Mouse (Mus musculus) frontal cortex, postnatal 10 days (tissue): Measurements from ENCODE around the gene Fam71e2.

Experiments
- DNase-seq, 2 experiments: peaks; one replicate each; pipeline ENCODE4 v3.0.0; 2022; ENCODE audit warnings: low spot score in 2 of 2, mixed read lengths in 1 of 2

The Fam71e2 gene

DNA sequence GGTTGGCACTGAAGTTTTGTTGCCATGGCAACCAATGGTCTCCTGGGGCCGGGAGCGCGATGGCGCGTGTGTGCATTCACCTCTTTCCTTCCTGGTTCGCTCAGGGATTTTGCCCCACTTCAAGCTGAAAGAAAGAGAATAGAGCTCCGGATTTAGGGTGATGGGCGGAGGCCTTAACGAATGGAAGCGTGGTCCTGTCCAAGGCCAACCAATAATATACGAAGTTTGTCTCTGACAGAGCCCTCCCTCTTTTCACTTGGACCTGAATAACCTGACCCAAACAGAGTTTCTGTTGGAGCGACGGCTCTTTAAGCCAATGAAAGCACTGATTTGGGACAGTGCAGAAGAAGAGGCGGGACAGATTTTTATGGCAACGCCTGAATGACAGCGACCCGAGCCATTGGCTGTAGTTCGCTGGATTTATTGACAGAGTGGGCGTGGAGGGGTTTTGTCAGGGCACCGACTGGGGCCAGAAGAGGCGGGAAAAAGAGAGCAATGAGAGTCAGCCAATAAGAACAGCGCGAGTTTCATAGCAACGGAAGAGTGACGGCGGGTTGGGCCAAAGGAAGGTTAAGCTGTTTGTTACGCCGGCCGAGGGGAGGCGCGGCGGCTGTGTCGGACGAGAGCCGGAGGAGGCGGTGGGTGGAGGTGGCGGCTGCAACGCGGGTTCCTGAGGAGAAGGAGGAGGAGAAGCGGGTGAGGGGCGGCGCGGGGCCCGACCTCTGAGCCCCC is 31.4 kb downstream of the Fam71e2 start, which contains the start of gene Kmt5c:
TSS of gene Kmt5c (plus strand) at position 572 of the 732 bp plus-strand sequence.
- DNase-seq, result peak; percentile 99

DNA sequence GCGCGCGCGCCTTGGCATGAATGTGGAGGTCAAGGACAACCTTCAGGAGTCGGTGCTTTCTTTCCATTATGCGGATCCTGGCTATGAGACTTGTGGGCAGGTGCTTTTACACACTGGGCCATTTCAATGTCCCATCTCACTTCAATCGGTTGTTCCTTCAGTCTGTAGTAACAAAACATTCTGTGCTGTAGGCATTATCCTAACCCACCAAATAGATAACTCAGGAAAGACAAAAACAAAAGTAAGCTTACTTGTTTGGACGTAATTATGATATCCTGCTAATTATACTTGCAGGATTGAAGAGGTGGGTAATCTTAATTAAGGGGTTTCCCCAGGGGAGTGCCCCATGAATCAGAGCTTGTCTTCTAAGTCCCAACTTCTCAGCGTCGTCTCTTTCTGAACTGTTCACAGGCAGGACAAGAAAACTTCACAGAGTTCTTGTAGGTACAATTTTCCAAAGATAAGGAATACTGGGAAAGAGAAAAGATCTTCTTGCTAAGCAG is 32.0 kb downstream of the Fam71e2 start:
- DNase-seq, result no peak

DNA sequence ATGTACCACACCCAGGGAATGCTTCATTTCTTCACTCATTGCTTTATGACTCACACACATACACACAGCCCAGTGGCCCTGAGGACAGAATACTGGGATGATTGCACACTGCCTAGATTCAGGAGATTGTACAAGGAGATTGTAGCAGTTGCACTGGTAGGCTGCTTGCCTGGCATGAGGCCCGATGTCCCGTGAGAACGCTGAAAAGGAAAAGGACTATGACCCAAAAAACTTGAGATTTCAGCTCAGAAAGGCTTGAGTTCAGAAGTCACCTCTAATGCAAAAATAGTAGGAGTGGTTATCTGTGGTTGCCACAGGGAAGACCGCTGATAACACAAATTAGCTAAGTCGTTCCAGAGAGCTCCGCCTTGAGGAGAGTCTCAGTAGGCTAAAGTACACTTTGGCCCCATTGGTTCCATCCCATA is 38.1 kb downstream of the Fam71e2 start:
- DNase-seq, result no peak

DNA sequence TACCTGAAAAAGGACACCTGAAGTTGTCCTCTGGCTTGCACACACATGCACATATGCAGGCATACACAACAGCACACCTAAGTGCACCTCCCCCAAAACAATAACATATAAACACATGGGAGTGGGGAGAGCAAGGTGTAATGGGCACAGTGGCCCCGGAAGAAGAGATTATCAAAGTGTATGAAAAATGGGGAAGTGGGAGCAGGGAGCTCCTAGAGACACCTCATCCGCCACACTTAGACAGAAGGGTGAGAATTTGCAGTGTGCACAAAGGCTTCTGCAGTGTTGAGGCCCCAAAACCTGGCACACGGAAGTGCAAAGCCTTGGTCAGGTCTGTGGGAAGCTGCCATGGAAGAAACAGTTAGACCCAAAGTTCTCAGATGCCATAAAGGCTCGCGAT is 40.0 kb downstream of the Fam71e2 start:
- DNase-seq, result no peak

DNA sequence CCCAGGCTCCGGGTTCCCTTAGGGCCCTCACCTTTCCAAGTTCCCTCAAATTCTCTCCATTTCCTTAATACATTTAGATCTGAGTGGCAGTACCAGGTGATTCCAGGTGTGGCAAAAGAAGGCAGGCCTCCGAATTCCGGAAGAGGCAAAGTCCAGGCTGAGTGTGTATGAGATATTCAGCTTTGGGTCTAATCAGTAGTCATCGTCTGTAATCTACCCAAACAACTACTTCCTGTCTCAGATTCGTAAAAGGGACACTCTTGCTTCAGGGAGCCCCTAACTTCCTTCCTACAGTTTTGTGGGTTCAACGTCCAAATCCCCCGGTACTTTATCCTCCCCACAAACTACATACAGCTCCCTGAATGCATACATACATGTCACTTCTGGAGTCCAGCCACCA is 45.9 kb downstream of the Fam71e2 start, which contains the start of gene Tmem150b:
TSS of gene Tmem150b (minus strand) at position 81 of the 400 bp plus-strand sequence.
- DNase-seq, result no peak

DNA sequence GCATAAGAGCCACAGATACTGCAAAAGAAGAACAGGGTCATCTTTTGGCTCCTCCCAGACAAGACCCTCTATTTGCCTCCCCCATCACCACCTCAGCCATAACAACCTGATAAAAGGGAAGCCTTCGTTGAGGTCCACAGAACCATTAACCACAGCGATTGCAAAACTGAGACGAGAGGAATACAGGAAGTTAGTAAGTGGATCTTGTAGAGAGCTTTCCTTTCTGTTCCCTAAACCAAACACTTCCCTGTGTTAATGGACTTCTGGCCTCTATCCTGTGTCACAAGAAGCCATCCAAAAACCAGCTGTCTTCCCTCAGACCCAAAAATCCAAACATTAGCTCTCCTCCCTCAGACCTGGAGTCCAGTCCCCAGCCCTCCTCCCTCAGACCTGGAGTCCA is 46.7 kb downstream of the Fam71e2 start:
- DNase-seq, result no peak

DNA sequence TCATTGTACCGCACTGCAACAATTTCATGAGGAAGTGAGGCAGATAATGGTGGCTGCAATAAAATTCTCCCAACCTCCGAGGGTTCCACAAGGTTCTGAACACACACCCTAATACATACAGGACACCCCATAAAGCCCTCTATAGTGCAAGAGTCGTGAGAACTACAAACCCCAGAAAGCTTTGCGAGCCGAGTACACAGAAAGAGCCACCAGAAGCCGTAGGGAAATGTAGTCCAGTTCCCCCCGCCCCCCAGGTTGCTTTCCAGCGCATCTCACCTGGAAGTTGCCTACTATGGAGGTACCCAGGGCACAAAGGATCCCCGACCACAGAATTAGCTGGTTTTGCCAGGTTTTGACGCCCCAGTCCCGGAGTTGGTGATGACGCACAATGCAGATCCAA is 47.6 kb downstream of the Fam71e2 start:
- no peak for DNase-seq

DNA sequence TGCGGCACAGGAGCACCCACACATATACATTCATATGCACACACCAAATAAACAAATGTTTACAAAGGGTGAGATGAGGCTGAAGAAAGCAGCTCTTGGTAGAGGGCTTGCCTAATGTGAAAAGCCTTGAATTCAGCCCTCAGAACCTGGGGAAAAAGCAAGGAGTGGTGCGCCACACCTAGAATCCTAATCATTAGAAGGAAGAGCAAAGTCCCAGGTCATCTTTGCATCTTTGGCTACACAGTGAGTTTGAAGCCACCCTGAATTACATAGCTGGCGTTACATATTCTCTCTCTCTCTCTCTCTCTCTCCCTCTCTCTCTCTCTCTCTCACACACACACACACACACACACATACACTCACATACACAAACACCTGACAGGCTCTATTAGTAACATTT is 51.8 kb downstream of the Fam71e2 start:
- DNase-seq, result no peak

DNA sequence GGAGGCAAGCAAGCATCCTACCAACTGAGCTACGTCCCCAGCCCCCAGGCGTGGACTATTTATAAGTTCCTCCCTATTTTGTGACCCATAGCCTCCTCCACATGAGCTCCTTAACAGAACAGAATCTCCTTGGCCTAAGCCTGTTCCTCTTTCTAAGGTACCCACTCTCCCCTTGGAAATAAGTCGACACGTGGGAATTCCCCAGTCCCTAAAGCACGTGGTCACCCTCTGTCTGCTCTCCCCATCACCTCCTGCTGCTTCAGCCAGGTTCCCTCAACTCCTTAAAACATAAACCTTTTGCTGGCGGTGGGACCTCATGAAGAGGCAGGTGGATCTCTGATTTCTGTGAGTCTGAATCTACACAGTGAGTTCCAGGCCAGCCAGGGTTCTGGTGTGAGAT is 54.1 kb downstream of the Fam71e2 start:
- DNase-seq, result no peak

DNA sequence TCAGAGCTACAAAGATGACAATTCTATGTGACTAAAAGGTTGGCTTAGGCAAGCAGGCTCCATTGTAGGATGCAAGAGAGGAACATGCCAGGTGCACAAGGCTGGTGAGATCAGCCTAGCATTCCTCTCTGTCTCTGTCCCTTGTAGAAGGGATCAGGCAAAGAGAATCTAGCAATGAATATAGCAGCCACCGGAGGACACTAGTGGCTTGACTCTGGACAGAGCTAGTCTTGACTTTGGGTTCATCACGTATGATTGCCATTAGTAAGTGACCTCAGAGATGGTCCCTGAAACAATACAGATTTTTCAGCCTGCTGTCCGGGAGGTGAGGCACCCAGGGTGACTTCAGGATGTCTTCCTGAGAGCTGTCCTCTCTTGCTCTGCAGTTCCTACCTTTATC is 58.5 kb downstream of the Fam71e2 start:
- no peak for DNase-seq

DNA sequence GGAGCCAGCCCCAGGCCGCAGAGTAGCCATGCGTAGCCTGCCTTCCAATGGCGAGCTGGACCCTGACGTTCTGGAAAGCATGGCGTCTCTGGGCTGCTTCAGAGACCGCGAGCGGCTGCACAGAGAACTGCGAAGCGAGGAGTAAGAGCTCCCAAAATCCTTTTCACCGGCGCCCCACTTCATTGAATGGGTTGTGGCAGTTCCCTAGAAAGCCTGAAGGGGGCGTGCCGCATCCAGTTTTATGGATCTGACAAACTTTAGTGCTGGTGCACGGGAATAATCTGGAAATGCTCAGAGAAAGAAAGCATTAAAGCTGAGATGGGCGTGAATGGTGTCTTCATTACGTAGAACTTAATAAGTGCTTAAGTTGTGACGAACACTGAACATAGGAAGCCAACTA is 66.0 kb downstream of the Fam71e2 start:
- DNase-seq, result no peak
